Mouse (Mus musculus) CH12.LX (cell line): ENCODE data around the gene Scg5. TPM values are rescaled to one million over a fixed set of nuclear protein-coding genes. Genes with fewer than 3 reads are reported as not detected.

Experiments used
- DNase-seq: peaks from one replicate; pipeline ENCODE4 v3.0.0-alpha.2; 2013; ENCODE audit errors: extremely low read depth
- H3K27ac ChIP-seq: 2 replicates; pipeline ENCODE4 v1.5.1; 2012; ENCODE audit warnings: low read depth, mild to moderate bottlenecking, control low read depth, moderate library complexity; ENCODE audit not compliant: insufficient read depth
- H3K27me3 ChIP-seq: replicated peaks from 2 replicates; pipeline ENCODE3; 2012; ENCODE audit warnings: inconsistent platforms
- H3K36me3 ChIP-seq, 2 experiments: replicated peaks in 1 of 2; 2 replicates each; pipeline versions ENCODE3 to v1.6.1; 2012; ENCODE audit warnings: inconsistent platforms in 1 of 2, low read length in 1 of 2, mild to moderate bottlenecking in 1 of 2, mixed read lengths in 1 of 2, moderate library complexity in 1 of 2; ENCODE audit not compliant: control insufficient read depth in 1 of 2, insufficient read depth in 1 of 2
- H3K4me1 ChIP-seq, 2 experiments: 2 replicates each; pipeline ENCODE4 v1.6.1; 2012; ENCODE audit warnings: inconsistent platforms in 1 of 2, moderate library complexity in 1 of 2; ENCODE audit not compliant: insufficient read depth in 2 of 2, control insufficient read depth in 1 of 2
- H3K4me2 ChIP-seq: 2 replicates; pipeline ENCODE4 v1.6.1; 2012; ENCODE audit warnings: low read depth, mild to moderate bottlenecking, control low read depth; ENCODE audit not compliant: poor library complexity, insufficient read depth, severe bottlenecking
- H3K4me3 ChIP-seq, 3 experiments: fragments of 150-350 bp in 1 of 3; sonication (generic) in 1 of 3; replicated peaks in 1 of 3; 2 replicates each; pipeline versions ENCODE3 to v1.5.1; 2011 to 2012; ENCODE audit warnings: low read depth in 2 of 3, low read length in 2 of 3, mild to moderate bottlenecking in 2 of 3, moderate library complexity in 2 of 3, control low read depth in 1 of 3, improper control_type of control experiment in 1 of 3, inconsistent platforms in 1 of 3, mixed read lengths in 1 of 3; ENCODE audit not compliant: poor library complexity in 1 of 3
- H3K79me2 ChIP-seq: replicated peaks from 2 replicates; pipeline ENCODE4 v1.6.1; 2012; ENCODE audit warnings: mild to moderate bottlenecking, moderate library complexity; ENCODE audit not compliant: control insufficient read depth, poor library complexity, insufficient read depth, severe bottlenecking; ENCODE audit errors: extremely low read depth
- H3K9ac ChIP-seq: 2 replicates; pipeline ENCODE4 v1.6.1; 2012; ENCODE audit warnings: low read depth, mild to moderate bottlenecking, control low read depth, moderate library complexity; ENCODE audit not compliant: insufficient read depth
- H3K9me3 ChIP-seq: replicated peaks from 2 replicates; pipeline ENCODE3; 2012; ENCODE audit warnings: low read length, inconsistent platforms, mixed read lengths
- BHLHE40 ChIP-seq: IDR thresholded peaks from 2 replicates; pipeline ENCODE4 v1.6.1; 2011; ENCODE audit warnings: mild to moderate bottlenecking, low read depth, low read length, improper control_type of control experiment
- CHD1 ChIP-seq: IDR thresholded peaks from 2 replicates; pipeline ENCODE4 v1.6.1; 2012; ENCODE audit warnings: low read depth, low read length, improper control_type of control experiment, inconsistent platforms
- CHD2 ChIP-seq: IDR thresholded peaks from 2 replicates; pipeline ENCODE4 v1.6.1; 2011; ENCODE audit warnings: low read length, improper control_type of control experiment
- CTCF ChIP-seq, 2 experiments: IDR thresholded peaks in 1 of 2; conservative IDR thresholded peaks in 1 of 2; 2 replicates each; pipeline ENCODE4 v1.5.1; 2011 to 2012; ENCODE audit warnings: low read depth in 2 of 2, low read length in 2 of 2, improper control_type of control experiment in 1 of 2, inconsistent platforms in 1 of 2, mild to moderate bottlenecking in 1 of 2, moderate library complexity in 1 of 2
- E2F4 ChIP-seq: IDR thresholded peaks from 2 replicates; pipeline ENCODE4 v1.6.1; 2011; ENCODE audit warnings: low read depth, low read length, improper control_type of control experiment; ENCODE audit not compliant: insufficient replicate concordance
- ELF1 ChIP-seq: IDR thresholded peaks from 2 replicates; pipeline ENCODE4 v1.6.1; 2014; ENCODE audit warnings: low read depth, mild to moderate bottlenecking, inconsistent platforms, low read length, improper control_type of control experiment
- EP300 ChIP-seq: IDR thresholded peaks from 2 replicates; pipeline ENCODE4 v1.6.1; 2011; ENCODE audit warnings: low read length, improper control_type of control experiment
- ETS1 ChIP-seq: conservative IDR thresholded peaks from 2 replicates; pipeline ENCODE4 v1.6.1; 2012; ENCODE audit warnings: low read depth, mild to moderate bottlenecking, inconsistent platforms, low read length, improper control_type of control experiment, moderate library complexity
- GABPA ChIP-seq: IDR thresholded peaks from 2 replicates; pipeline ENCODE4 v1.6.1; 2012; ENCODE audit warnings: low read depth, low read length, improper control_type of control experiment, inconsistent platforms; ENCODE audit not compliant: insufficient replicate concordance
- HCFC1 ChIP-seq: IDR thresholded peaks from 2 replicates; pipeline ENCODE4 v1.6.1; 2012; ENCODE audit warnings: low read depth, mild to moderate bottlenecking, inconsistent platforms, low read length, improper control_type of control experiment
- IRF4 ChIP-seq: IDR thresholded peaks from 2 replicates; pipeline ENCODE4 v1.6.1; 2014; ENCODE audit warnings: low read depth, mild to moderate bottlenecking, inconsistent platforms, low read length, improper control_type of control experiment
- JUN ChIP-seq: IDR thresholded peaks from 2 replicates; pipeline ENCODE4 v1.6.1; 2011; ENCODE audit warnings: low read depth, mild to moderate bottlenecking, low read length, improper control_type of control experiment, moderate library complexity; ENCODE audit not compliant: insufficient read depth
- JUND ChIP-seq: conservative IDR thresholded peaks from 2 replicates; pipeline ENCODE4 v1.6.1; 2011; ENCODE audit warnings: low read depth, low read length, improper control_type of control experiment
- KAT2A ChIP-seq: IDR thresholded peaks from 2 replicates; pipeline ENCODE4 v1.6.1; 2012; ENCODE audit warnings: low read length, improper control_type of control experiment, inconsistent platforms; ENCODE audit not compliant: insufficient replicate concordance
- MAFK ChIP-seq: IDR thresholded peaks from 2 replicates; pipeline ENCODE4 v1.6.1; 2011; ENCODE audit warnings: low read length, improper control_type of control experiment; ENCODE audit not compliant: insufficient replicate concordance
- MAX ChIP-seq: IDR thresholded peaks from 2 replicates; pipeline ENCODE4 v1.6.1; 2011; ENCODE audit warnings: low read length, improper control_type of control experiment
- MAZ ChIP-seq: IDR thresholded peaks from 2 replicates; pipeline ENCODE4 v1.6.1; 2012; ENCODE audit warnings: low read depth, mild to moderate bottlenecking, inconsistent platforms, low read length, improper control_type of control experiment, moderate library complexity
- MEF2A ChIP-seq: IDR thresholded peaks from 2 replicates; pipeline ENCODE4 v1.6.1; 2014; ENCODE audit warnings: low read depth, mild to moderate bottlenecking, inconsistent platforms, low read length, improper control_type of control experiment, borderline replicate concordance
- MXI1 ChIP-seq: IDR thresholded peaks from 2 replicates; pipeline ENCODE4 v1.6.1; 2011; ENCODE audit warnings: mild to moderate bottlenecking, low read depth, low read length, improper control_type of control experiment
- MYC ChIP-seq: IDR thresholded peaks from 2 replicates; pipeline ENCODE4 v1.6.1; 2011; ENCODE audit warnings: low read depth, mild to moderate bottlenecking, improper control_type of control experiment, low read length
- NELFE ChIP-seq: IDR thresholded peaks from 2 replicates; pipeline ENCODE4 v1.6.1; 2011; ENCODE audit warnings: low read depth, low read length, improper control_type of control experiment
- NRF1 ChIP-seq: IDR thresholded peaks from 2 replicates; pipeline ENCODE4 v1.6.1; 2014; ENCODE audit warnings: low read depth, mild to moderate bottlenecking, inconsistent platforms, low read length, improper control_type of control experiment, moderate library complexity
- PAX5 ChIP-seq: IDR thresholded peaks from 2 replicates; pipeline ENCODE4 v1.6.1; 2012; ENCODE audit warnings: low read length, inconsistent platforms, mixed read lengths
- POLR2A ChIP-seq: IDR thresholded peaks from 2 replicates; pipeline ENCODE4 v1.6.1; 2011; ENCODE audit warnings: low read depth, mild to moderate bottlenecking, improper control_type of control experiment, low read length
- POLR2AphosphoS2 ChIP-seq: IDR thresholded peaks from 2 replicates; pipeline ENCODE4 v1.6.1; 2011; ENCODE audit warnings: low read depth, low read length, improper control_type of control experiment
- RAD21 ChIP-seq: IDR thresholded peaks from 2 replicates; pipeline ENCODE4 v1.6.1; 2011; ENCODE audit warnings: low read depth, mild to moderate bottlenecking, low read length, improper control_type of control experiment, moderate library complexity
- RCOR1 ChIP-seq: conservative IDR thresholded peaks from 2 replicates; pipeline ENCODE4 v1.6.1; 2012; ENCODE audit warnings: low read depth, mild to moderate bottlenecking, inconsistent platforms, low read length, improper control_type of control experiment
- SIN3A ChIP-seq: IDR thresholded peaks from 2 replicates; pipeline ENCODE4 v1.6.1; 2012; ENCODE audit warnings: low read length, improper control_type of control experiment, inconsistent platforms
- SMC3 ChIP-seq: IDR thresholded peaks from 2 replicates; pipeline ENCODE4 v1.6.1; 2011; ENCODE audit warnings: low read depth, low read length, improper control_type of control experiment
- TBP ChIP-seq: conservative IDR thresholded peaks from 2 replicates; pipeline ENCODE4 v1.6.1; 2011; ENCODE audit warnings: low read depth, low read length, improper control_type of control experiment
- TCF12 ChIP-seq: IDR thresholded peaks from 2 replicates; pipeline ENCODE4 v1.6.1; 2014; ENCODE audit warnings: low read depth, mild to moderate bottlenecking, inconsistent platforms, low read length, improper control_type of control experiment
- UBTF ChIP-seq: IDR thresholded peaks from 2 replicates; pipeline ENCODE4 v1.6.1; 2012; ENCODE audit warnings: low read depth, mild to moderate bottlenecking, inconsistent platforms, low read length, improper control_type of control experiment, moderate library complexity
- USF1 ChIP-seq: IDR thresholded peaks from 2 replicates; pipeline ENCODE4 v1.6.1; 2014; ENCODE audit warnings: low read depth, mild to moderate bottlenecking, inconsistent platforms, low read length, improper control_type of control experiment
- USF2 ChIP-seq: conservative IDR thresholded peaks from 2 replicates; pipeline ENCODE4 v1.6.1; 2011; ENCODE audit warnings: low read depth, low read length, improper control_type of control experiment
- ZC3H11A ChIP-seq: IDR thresholded peaks from 2 replicates; pipeline ENCODE4 v1.6.1; 2012; ENCODE audit warnings: low read depth, mild to moderate bottlenecking, inconsistent platforms, low read length, improper control_type of control experiment
- ZKSCAN1 ChIP-seq: IDR thresholded peaks from 2 replicates; pipeline ENCODE4 v1.6.1; 2012; ENCODE audit warnings: low read depth, inconsistent platforms, low read length, improper control_type of control experiment, borderline replicate concordance
- ZMIZ1 ChIP-seq: IDR thresholded peaks from 2 replicates; pipeline ENCODE4 v1.6.1; 2012; ENCODE audit warnings: low read depth, mild to moderate bottlenecking, inconsistent platforms, low read length, improper control_type of control experiment
- ZNF384 ChIP-seq: IDR thresholded peaks from 2 replicates; pipeline ENCODE4 v1.6.1; 2012; ENCODE audit warnings: low read depth, low read length, improper control_type of control experiment, inconsistent platforms
- dilution Hi-C: fragments of 300-500 bp; cut with MboI; formaldehyde crosslinking; loops from 2 replicates; pipeline ENCODE4 v1.14.3; 2020; ENCODE audit warnings: low sequenced_read_pairs; ENCODE audit not compliant: extremely low pct_unique_long_range_greater_than_20kb, extremely low pct_ligation_motif_present
- in situ Hi-C: fragments of 300-500 bp; cut with MboI; formaldehyde crosslinking; loops from 3 replicates; pipeline ENCODE4 v1.14.3; 2019; ENCODE audit warnings: low sequenced_read_pairs, low pct_ligation_motif_present, low pct_unique_long_range_greater_than_20kb, mixed read lengths
- polyA plus RNA-seq: library from polyadenylated mRNA; unstranded; fragments of >175 nt; gene quantifications from 2 replicates; pipeline ENCODE4 v1.2.1, GENCODE M21; 2012; ENCODE audit warnings: low read depth; ENCODE audit not compliant: insufficient read length
- total RNA-seq, 2 experiments: library from RNA; depleted of rRNA; stranded (reverse); fragments of 300-350 nt in 1 of 2; fragments of >200 nt in 1 of 2; gene quantifications; 2 replicates each; pipeline ENCODE4 v1.2.3; 2012 to 2014

Gene Scg5
- total and polyA plus RNA-seq, 3 experiments = not detected

- H3K27me3 ChIP-seq = no peaks in the 10 kb centered on the region
- dilution Hi-C loops = no loop called here
- in situ Hi-C loops = no loop called here
- H3K27ac ChIP-seq = peak within 1 kb of the TSS; percentile 80
- H3K4me1 ChIP-seq = peaks cover 3 to 41% of the 10 kb centered on the region in 2 experiments; a peak in 2 of 4 replicates
- TF ChIP-seq SMC3 = no peak
- no peak for TF ChIP-seq RAD21
- peak; percentile 76 for TF ChIP-seq CHD2
- TF ChIP-seq USF2 = no peak
- no peak for TF ChIP-seq NRF1
- peak; percentile 56 for TF ChIP-seq TBP
- TF ChIP-seq USF1 = no peak
- TF ChIP-seq EP300 = no peak
- TF ChIP-seq POLR2AphosphoS2 = peak; percentile 79; the same call in 1 of the 2 replicates
- peak; percentile 95 for TF ChIP-seq ELF1
- peak; percentile 55 for TF ChIP-seq BHLHE40
- TF ChIP-seq SIN3A = peak; percentile 96
- TF ChIP-seq TCF12 = peak; percentile 74
- TF ChIP-seq CTCF (conservative IDR thresholded peaks at IDR 0.05 in 1 of 2, IDR thresholded peaks at IDR 0.05 in 1 of 2; ENCODE audit: low read depth in 2 of 2, low read length in 2 of 2) = no peak
- peak; percentile 91 for TF ChIP-seq MXI1
- no peak for TF ChIP-seq ZC3H11A
- TF ChIP-seq MAFK = no peak
- TF ChIP-seq NELFE = peak; percentile 61; the same call in 1 of the 2 replicates
- TF ChIP-seq PAX5 = no peak
- peak; percentile 81; the same call in 1 of the 2 replicates for TF ChIP-seq E2F4
- peak; percentile 100 for TF ChIP-seq MAX
- no peak for TF ChIP-seq ZNF384
- TF ChIP-seq JUND = peak; percentile 43; the same call in 1 of the 2 replicates
- peak; percentile 67 for TF ChIP-seq IRF4
- TF ChIP-seq JUN = peak; percentile 45; the same call in 1 of the 2 replicates
- peak; percentile 89 for TF ChIP-seq HCFC1
- no peak for TF ChIP-seq ZKSCAN1
- TF ChIP-seq KAT2A = peak; percentile 84
- peak; percentile 35; the same call in 1 of the 2 replicates for TF ChIP-seq ETS1
- peak; percentile 38; the same call in 1 of the 2 replicates for TF ChIP-seq MEF2A
- peak; percentile 88 for TF ChIP-seq POLR2A
- peak; percentile 70; the same call in 1 of the 2 replicates for TF ChIP-seq ZMIZ1
- peak; percentile 9; the same call in 1 of the 2 replicates for TF ChIP-seq GABPA
- TF ChIP-seq RCOR1 = no peak
- no peak for TF ChIP-seq UBTF
- TF ChIP-seq MYC = peak; percentile 81
- peak; percentile 64 for TF ChIP-seq MAZ
- peak; percentile 80 for TF ChIP-seq CHD1
- H3K79me2 ChIP-seq = peaks cover 46% of the 10 kb centered on the region
- H3K9me3 ChIP-seq = no peaks in the 10 kb centered on the region
- H3K9ac ChIP-seq = peak within 1 kb of the TSS; percentile 87
- peak within 1 kb of the TSS; percentile 84 to 94 (median 88) for H3K4me3 ChIP-seq
- peaks cover 15 to 31% of the 10 kb centered on the region in 2 experiments for H3K36me3 ChIP-seq
- peak; percentile 96 for DNase-seq
- H3K4me2 ChIP-seq = peak within 1 kb of the TSS; percentile 87
These were observed 19.6 kb upstream of the Scg5 start, which contains the start of gene Arhgap11a for GRCm38 (mm10) chr2:113848245-113849121. Arhgap11a (minus strand) TSS chr2:113848661.
